Mouse (Mus musculus) spleen, postnatal 0 days (tissue): ENCODE results near the gene Hist1h3d. TPM values are rescaled to one million over a fixed set of nuclear protein-coding genes. Genes with fewer than 3 reads are reported as not detected.

Experiments
- polyA plus RNA-seq: library from polyadenylated mRNA; unstranded; fragments of >200 nt; fragmentation: Nextera tagmentation; extraction: Ambion mirVana; gene quantifications from 2 replicates; pipeline ENCODE4 v1.2.1, GENCODE M21; 2015

Hist1h3d gene
- 19.3 and 30.4 TPM in 2 replicates for polyA plus RNA-seq

DNA sequence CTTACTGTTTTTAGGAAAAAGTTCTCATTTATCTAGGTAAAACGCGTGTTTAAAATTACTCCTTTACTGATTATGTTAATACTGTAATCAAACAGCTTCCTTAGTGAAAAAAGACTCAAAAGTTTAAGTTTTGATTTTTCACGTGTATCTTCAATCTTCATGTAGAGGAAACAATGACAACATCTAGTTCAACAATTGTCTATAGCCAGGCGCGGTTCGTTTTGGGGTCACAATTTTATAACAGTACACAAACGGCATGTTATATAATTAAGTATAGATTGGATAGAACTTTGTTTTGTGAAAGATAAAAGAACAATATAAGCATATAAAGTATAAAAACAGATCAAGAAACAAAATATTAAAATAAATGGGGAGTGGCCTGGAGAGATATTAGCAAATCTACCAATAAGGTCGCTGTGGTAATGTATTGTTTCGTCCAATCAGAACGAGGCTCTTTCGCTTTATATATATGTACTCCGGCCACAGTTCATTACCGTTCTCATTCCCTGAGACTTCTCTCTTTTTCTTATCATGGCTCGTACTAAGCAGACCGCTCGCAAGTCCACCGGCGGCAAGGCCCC, at the start of gene Hist1h3d:
Gene Hist1h3d, plus strand, starts transcription at position 493 of the 581 bp plus-strand sequence.

DNA sequence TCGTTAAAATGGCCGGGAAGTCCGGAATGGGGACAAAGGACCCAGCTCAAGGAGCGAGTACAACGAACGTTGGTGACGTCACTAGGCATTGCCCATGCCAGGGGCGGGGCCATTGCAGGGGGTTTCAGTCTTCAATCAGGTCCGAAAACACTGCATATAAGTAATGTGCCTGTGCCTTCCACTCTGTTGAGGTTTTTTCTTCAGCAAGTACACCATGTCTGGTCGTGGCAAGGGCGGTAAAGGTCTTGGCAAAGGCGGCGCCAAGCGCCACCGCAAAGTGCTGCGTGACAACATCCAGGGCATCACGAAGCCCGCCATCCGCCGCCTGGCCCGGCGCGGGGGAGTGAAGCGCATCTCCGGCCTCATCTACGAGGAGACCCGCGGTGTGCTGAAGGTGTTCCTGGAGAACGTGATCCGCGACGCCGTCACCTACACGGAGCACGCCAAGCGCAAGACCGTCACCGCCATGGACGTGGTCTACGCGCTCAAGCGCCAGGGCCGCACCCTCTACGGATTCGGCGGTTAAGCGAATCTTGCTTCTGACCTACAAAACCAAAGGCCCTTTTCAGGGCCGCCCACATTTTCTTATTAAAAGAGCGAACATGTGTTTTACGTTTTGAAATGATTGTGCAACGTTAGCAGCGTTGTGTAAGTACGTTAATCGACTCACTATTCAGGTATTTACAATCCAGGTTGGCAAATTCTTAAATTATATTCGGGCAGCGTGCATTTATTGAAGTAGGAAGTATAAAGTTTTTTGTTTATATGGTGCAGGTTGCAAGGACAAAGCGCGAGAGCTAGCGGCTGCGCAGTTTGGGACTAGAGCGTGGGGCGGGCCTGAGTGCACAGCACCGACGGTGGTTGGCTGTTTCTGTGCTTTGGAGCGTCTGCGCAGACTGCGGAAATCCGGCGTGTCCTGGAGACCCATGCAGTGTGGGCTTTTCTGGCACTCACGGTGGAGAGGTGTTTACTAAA, 44.4 kb upstream of the Hist1h3d start, which contains the start of gene Hist1h4h:
Gene Hist1h4h, plus strand, starts transcription at position 150 of the 975 bp plus-strand sequence.

DNA sequence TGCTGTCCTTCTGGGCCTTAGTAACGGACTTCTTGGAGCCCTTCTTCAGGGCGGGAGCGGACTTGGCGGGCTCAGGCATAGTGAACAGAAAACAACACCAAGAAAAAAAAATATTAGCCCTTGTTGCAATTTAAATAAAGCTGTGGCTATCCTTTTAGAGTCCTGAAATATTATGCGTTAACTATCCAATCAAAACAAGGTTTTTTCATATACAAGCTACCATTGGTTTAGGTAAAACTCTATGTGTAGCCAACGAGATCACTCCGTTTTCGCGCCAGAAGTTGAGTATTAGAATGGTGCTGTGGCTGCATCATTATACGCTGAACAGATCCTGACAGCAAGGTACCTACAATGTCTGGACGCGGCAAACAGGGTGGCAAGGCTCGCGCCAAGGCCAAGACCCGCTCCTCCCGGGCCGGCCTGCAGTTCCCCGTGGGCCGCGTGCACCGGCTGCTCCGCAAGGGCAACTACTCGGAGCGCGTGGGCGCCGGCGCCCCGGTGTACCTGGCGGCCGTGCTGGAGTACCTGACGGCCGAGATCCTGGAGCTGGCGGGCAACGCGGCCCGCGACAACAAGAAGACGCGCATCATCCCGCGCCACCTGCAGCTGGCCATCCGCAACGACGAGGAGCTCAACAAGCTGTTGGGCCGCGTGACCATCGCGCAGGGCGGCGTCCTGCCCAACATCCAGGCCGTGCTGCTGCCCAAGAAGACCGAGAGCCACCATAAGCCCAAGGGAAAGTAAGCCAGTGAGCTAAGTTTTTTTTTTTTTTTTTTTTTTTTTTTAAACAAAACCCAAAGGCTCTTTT, 41.8 kb upstream of the Hist1h3d start, which contains the start of gene Hist1h2af:
Gene Hist1h2af, plus strand, starts transcription at position 347 of the 808 bp plus-strand sequence.

DNA sequence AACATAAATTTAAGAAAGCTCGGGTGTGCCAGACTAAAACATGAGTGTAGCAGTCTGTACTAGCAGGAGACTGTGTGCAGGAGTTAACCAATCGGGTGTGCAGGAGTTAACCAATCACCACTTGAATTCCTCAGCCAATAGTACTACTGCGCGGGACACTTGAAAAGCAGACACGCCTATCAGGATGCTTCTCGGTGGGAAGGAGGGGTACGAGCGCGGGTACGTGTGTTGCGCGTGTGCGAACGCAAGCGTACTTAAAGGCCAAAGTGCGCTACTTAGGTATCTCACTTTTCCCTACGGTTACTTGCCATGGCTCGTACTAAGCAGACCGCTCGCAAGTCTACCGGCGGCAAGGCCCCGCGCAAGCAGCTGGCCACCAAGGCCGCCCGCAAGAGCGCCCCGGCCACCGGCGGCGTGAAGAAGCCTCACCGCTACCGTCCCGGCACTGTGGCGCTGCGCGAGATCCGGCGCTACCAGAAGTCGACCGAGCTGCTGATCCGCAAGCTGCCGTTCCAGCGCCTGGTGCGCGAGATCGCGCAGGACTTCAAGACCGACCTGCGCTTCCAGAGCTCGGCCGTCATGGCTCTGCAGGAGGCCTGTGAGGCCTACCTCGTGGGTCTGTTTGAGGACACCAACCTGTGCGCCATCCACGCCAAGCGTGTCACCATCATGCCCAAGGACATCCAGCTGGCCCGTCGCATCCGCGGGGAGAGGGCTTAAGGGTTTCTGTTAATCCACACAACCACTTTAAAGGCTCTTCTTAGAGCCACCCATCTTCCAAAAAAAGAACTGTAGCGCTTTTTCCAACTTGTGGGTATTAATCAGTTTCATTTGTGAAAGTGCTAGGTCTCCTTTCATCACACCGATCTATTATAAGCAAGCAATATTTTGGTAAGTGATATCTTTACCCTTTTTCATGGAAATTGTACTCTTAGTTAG, 40.2 kb upstream of the Hist1h3d start, which contains the start of gene Hist1h3g:
Gene Hist1h3g, plus strand, starts transcription at position 286 of the 939 bp plus-strand sequence.

DNA sequence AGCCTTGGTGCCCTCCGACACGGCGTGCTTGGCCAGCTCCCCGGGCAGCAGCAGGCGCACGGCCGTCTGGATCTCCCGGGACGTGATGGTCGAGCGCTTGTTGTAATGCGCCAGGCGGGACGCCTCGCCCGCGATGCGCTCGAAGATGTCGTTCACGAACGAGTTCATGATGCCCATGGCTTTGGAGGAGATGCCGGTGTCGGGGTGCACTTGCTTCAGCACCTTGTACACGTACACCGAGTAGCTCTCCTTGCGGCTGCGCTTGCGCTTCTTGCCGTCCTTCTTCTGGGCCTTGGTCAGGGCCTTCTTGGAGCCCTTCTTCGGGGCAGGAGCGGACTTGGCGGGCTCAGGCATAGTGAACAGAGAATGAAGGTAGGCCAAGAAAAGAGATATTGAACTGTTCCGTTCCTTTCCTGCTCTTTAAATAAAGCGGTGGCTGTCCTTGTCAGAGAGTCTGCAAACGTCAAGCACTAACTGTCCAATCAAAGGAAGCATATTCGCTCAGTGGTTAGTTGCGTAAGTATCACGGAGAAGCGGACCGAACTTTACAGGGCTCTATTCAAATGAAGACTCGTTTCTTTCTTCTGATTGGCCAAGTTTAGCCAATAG, 32.5 kb upstream of the Hist1h3d start, which contains the start of gene Hist1h2bh:
Gene Hist1h2bh, minus strand, starts transcription at position 394 of the 609 bp plus-strand sequence.

DNA sequence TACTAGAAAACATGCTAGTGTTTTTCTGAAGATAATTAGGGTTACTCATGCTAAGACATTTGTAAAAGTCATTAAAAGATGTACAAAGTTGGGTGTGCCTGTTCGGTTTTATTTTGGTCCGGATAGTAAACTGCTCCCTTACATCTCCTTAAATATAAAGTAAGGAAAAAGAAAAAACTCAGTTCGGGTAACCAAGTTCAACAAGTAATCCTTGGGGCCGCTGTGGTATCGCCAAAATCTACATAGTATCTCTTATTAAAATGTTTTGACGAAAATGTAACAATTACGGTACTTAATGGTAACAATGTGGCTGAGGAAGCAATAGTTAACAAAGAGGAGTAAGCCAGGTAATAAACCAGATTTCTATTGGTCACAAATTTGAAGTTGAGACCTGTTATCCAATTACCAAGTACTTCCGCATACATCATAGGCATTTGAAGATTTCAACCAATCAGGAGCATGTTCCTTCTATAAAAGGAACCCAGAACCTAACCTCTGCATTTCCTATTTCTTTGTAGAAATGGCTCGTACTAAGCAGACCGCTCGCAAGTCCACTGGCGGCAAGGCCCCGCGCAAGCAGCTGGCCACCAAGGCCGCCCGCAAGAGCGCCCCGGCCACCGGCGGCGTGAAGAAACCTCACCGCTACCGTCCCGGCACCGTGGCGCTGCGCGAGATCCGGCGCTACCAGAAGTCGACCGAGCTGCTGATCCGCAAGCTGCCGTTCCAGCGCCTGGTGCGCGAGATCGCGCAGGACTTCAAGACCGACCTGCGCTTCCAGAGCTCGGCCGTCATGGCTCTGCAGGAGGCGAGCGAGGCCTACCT, 31.4 kb upstream of the Hist1h3d start, which contains the start of gene Hist1h3f:
Gene Hist1h3f, plus strand, starts transcription at position 88 of the 822 bp plus-strand sequence.

DNA sequence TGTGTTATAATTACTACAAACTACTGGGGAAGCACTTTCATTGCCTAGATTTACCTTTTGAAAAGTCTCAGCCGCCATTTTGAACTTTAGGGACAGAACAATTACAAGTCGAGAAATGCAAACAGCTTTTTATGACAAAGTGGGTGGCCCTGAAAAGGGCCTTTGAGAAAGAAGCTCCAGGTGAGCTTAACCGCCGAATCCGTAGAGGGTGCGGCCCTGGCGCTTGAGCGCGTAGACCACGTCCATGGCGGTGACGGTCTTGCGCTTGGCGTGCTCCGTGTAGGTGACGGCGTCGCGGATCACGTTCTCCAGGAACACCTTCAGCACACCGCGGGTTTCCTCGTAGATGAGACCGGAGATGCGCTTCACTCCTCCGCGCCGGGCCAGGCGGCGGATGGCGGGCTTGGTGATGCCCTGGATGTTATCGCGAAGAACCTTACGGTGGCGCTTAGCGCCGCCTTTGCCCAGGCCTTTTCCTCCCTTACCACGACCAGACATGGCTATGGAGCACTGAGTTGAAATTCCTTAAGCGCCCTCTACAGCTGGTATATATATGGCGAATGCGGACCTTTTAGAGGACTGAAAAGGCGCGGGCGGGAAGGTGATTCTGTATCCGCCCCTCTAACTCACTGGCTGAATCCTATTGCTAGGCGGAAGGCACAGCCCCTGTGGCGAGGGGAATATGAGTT, 24.3 kb upstream of the Hist1h3d start, which contains the start of gene Hist1h4f:
Gene Hist1h4f, minus strand, starts transcription at position 503 of the 689 bp plus-strand sequence.

DNA sequence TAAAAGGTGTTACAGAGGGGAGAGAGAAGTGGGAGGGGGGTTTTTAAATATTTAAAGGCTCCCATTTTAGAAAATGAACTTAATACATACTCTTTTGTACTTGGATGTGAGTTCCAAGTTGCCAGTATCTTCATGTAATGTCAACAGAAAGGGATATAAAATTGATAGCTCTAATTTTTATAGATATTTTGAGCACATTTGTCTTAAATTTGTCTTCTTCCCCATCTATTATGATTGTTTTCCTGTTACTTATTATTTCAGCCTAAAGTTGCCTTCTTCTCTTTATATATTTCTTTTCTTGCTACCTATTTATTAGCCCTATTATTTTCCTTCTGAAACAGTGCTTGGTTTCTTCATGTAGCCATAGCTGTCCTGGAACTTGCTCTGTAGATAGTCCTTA, 22.6 kb upstream of the Hist1h3d start, which contains the start of gene Hist1h1d:
Gene Hist1h1d, plus strand, starts transcription at position 301 of the 400 bp plus-strand sequence.

DNA sequence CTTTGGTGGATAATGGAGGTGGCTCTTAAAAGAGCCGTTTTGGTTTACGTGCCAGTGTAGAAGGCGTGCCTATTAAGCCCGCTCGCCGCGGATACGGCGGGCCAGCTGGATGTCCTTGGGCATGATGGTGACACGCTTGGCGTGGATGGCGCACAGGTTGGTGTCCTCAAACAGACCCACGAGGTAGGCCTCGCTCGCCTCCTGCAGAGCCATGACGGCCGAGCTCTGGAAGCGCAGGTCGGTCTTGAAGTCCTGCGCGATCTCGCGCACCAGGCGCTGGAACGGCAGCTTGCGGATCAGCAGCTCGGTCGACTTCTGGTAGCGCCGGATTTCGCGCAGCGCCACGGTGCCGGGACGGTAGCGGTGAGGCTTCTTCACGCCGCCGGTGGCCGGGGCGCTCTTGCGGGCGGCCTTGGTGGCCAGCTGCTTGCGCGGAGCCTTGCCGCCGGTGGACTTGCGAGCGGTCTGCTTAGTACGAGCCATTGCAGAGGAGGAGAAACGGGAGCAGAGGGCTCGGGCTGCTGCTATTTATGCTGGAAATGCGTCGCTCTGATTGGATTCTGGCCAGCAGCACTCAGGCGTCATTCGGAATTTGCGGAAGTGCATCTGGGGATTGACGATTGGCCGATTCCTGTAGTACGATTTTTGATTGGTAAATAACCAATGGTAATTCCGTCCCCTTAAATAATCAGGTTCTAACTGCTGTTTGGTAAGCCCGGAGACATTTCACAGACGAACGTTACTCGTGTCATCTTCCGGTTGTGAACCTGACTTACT, 13.5 kb upstream of the Hist1h3d start, which contains the start of gene Hist1h3e:
Gene Hist1h3e, minus strand, starts transcription at position 487 of the 777 bp plus-strand sequence.

DNA sequence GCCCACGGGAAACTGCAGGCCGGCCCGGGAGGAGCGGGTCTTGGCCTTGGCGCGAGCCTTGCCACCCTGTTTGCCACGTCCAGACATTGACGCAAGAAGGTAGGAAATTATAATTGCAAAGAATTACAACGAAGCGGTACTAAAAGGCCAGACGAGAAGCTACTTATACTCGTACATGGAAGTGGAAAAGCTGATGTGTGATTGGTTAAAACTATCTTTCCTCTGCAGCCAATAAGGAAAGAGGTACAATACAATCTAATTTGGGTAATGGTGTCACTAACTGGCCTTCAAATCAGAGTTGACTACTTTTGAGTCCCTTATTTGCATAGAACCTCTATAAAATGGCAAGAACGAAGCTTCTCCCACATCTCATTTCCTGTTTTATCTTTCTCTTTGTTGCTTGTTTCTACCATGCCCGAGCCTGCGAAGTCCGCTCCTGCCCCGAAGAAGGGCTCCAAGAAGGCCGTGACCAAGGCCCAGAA, 4.5 kb upstream of the Hist1h3d start, which contains the start of the genes Hist1h2ae and Hist1h2bg:
Gene Hist1h2ae, minus strand, starts transcription at position 199 of the 482 bp plus-strand sequence.
Gene Hist1h2bg, plus strand, starts transcription at position 375 of the 482 bp plus-strand sequence.

DNA sequence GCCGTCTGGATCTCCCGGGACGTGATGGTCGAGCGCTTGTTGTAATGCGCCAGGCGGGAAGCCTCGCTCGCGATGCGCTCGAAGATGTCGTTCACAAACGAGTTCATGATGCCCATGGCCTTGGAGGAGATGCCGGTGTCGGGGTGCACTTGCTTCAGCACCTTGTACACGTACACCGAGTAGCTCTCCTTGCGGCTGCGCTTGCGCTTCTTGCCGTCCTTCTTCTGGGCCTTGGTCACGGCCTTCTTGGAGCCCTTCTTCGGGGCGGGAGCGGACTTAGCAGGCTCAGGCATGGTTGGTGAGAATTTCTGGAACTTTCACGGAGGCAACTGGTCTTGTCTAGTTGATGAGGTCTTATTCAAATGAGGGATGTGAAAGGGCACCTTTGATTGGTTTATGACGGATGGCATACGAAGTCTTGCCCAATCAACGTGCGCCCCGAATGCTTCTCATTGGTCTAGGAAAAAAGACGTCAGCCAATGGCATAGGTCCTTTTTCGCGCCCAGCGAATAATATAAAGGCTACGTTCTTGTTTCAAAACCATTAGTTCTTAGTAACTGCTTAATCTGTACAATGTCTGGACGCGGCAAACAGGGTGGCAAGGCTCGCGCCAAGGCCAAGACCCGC, 1.6 kb upstream of the Hist1h3d start, which contains the start of the genes Hist1h2bf and Hist1h2ad:
Gene Hist1h2bf, minus strand, starts transcription at position 299 of the 627 bp plus-strand sequence.
Gene Hist1h2ad, plus strand, starts transcription at position 484 of the 627 bp plus-strand sequence.

DNA sequence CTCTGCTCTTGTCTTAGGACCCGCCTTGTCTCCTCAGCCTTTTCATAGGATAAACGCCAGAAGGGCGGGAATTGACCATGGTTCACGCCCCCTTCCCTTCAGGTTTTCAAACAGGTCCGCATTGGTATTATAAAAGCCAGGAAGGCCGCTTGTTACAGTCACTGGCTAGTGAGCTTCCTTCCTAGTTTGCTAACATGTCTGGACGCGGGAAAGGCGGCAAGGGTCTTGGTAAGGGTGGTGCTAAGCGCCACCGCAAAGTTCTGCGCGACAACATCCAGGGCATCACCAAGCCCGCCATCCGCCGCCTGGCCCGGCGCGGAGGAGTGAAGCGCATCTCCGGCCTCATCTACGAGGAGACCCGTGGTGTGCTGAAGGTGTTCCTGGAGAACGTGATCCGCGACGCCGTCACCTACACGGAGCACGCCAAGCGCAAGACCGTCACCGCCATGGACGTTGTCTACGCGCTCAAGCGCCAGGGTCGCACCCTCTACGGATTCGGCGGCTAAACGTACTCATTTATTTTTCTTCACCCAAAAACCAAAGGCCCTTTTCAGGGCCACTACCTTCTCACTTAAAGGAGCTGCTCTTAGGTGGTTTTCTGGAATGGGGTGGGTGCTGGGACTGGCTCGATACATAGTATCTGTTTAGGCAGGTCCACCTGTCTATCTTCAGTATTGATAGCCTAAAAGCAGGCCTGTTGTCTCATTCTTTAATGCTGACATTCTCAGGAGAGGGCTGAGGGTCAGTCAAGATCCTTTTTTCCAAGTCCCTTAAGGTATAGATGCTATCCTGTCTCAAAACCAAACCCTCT, 6.0 kb downstream of the Hist1h3d start, which contains the start of gene Hist1h4d:
Gene Hist1h4d, plus strand, starts transcription at position 191 of the 811 bp plus-strand sequence.

DNA sequence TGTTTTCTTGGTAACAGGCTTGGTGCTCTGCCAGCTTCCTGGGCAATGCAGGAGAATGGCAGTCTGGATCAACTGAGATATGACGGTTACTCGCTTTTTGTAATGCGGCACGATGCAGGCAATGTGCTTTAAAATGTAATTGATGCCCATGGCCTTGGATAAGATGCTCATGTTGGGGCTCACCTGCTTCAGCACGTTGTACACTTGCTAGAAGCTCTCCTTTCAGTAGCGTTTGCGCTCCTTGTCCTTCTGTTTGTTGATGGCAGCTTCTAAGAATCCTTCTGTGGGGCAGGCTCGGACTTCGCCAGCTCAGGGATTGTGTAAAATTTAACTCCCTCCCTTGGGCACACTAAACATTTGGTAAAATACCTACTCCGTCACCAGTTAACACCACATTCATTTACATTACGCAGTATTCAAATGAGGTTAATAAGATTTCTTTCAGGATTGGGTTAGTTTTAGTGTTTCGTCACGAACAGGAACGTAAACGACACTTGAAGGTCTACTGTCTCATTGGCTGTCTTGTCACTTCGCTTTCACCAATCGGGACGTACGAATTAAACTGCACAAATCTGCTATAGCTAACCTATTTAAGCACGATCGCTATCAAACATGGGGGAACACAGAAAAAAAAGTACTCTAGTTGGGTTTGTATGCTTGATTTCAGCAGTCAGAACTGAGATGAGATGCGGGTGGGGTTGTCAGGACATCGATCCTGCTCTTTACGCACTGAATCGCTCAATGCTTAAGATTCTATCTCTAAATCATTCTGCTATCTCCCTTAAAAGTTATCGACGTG, 45.4 kb downstream of the Hist1h3d start, which contains the start of gene Hist1h2be:
Gene Hist1h2be, minus strand, starts transcription at position 392 of the 799 bp plus-strand sequence.

DNA sequence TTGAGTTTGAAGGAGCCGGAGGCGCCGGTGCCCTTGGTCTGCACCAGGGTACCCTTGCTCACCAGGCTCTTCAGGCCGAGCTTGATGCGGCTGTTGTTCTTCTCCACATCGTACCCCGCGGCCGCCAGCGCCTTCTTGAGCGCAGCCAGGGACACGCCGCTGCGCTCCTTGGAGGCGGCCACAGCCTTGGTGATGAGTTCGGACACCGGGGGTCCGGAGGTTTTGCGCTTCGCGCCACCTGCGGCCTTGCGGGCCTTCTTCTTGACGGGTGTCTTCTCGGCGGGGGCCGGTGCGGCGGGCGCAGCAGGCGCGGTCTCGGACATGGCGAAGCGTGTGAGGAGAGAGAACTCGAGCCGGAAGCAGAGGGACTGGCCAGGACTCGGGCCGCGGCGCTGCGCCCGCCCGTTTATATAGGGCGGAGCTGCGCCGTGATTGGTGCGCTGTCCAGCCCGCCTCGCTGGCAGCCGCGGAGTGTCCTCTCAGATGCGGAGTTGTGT, 46.7 kb downstream of the Hist1h3d start, which contains the start of gene Hist1h1e:
Gene Hist1h1e, minus strand, starts transcription at position 384 of the 497 bp plus-strand sequence.

